Mouse (Mus musculus) thymus, postnatal 14 days (tissue): Measurements from ENCODE around the gene Atp6v1g1.

Experiments used
- DNase-seq: peaks from one replicate; pipeline ENCODE4 v3.0.0; 2021

Atp6v1g1 gene

DNA sequence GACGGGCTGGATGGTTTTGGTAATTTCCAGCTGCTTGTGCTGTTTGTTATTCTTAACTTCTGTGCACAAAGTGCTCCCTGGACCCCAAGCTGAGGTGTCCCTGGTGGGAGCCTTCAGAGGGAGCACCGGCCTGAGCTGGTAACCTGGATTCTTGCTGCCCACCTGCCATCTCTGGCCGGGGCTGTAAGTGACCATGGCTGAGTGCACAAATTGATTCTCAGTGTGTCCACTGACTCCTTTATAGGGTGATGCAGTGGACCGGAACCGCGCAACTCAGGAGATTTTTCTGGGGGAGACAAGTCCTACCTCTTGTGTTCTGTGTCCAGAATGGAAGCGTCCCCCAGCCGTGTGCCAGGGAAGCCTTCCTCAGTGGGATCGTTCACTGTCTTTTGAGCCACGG, 40.6 kb downstream of the Atp6v1g1 start:
- DNase-seq: no peak

DNA sequence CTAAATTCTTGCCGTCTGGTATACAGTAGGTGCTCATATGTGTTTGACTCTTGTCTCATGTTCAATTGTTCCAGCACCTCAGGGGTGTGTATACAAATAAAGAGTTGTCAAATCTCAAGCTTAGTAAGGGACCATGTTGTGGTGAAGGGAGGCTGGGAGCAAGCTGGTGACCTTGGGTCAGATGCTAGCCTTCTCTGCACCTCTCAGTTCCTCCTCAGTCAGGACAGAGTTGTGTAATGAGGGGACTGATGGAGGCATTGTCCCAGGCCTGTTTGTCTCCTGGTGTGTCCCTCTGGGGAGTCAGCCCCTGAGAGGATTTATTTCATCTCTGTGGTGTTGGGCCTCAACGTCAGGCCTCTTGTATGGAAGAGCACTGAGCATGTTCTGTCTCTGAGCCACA, 41.7 kb downstream of the Atp6v1g1 start:
- no peak for DNase-seq

DNA sequence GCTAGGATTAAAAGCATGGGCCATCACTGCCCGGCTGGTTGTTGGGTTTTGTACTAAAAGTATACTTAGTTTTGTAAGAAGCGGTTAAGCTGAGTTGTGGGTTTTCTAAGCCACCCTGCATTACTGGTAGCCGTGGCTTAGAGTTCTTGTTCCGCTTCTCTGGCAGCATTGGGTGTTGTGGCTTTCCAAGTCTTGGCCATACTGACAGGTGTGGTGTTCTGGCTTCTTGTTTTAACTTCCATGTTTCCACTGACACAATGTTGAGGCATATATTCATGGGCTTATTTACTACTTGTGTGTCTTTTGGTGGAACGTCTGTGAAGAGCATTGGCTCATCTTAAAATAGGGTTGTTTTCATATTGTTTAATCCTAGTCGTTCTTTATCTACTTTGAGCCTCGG, 45.4 kb downstream of the Atp6v1g1 start:
- no peak for DNase-seq

DNA sequence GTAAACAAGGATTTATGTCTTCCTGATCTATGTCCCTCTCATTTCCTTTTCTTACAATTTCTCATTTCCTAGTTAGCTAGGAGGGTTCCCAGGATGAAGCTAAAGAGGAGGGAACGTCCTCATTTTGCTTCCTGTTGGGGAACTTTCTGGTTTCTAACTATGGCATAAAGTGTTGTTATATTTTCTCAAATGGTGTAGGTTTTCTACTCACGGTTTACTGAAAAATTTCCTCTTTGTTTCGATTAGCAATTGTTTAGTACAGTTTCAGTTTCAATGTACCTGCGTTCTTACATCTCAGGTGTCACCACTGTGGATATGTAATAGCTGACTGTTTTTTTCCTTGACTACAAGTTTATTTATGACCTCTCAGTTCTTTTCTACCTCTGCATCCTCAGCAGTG, 46.0 kb downstream of the Atp6v1g1 start:
- no peak for DNase-seq

DNA sequence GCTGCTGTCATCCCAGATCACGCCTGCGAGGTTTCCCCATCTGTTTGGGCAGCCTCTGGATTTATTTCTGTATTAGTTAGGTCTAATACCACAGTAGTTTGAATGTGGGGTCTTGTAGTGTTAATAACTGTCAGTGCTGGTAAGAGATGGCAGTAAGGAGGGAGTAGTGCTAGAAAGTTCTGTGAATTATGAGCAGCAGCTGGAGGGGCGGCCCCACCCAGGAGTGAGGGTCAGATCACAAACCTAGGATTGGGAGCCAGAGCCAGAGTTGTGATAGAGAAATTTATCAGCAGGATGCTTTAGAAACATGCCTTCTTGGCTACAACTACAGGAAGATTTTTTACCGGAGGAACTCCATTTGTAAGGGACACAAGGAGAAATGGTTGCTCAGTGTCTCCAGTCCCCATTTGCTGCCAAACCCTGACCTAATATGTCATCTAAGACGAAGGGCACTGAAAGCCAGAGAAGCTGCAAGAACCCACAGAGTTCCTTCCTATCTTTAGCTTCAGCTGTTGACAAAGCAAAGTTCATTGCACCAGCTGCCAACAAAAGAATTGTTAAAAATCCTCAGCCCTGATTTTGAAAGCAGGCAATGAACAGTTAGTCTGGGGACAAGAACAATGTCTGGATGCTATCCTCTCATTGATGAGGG, 50.0 kb downstream of the Atp6v1g1 start:
- no peak for DNase-seq

DNA sequence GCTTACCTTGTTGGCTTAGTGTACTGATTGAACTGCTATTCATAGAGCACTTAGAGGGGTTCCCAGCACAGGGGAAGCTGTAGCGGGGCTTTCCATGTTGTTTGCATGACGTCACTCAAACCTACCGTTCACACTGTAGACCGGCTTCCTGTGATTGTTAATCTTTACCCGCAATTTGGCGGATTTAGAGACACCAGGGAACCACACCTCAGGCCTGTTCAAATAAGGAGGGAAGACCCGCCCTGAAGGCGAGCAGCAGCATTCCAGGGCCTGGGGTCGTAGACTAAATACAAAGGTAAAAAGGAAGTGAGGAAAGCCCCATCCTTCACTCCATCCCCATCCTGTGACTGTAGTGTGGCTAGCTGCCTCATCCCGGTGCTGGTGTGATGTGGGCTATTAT, 50.7 kb downstream of the Atp6v1g1 start:
- no peak for DNase-seq

DNA sequence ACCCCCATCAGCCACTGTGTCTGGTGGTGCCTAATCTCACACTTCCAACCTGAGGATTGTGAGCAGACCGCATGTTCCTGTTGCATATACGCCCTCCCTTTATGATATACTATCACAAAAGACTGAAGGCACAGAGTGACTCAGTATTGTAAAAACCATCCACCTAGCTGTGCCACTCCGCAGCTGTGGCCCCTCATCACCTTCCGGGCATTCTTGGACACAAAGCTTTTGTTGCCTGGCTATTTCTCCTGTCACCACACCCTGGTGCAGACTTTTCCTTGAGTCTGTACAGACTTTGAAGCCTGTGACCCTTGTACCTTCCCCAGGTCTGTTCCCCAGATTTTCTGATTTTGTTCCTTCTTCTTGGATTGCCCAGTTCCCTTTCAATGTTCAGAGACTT, 51.4 kb downstream of the Atp6v1g1 start:
- DNase-seq: no peak
